Mouse (Mus musculus): ENCODE data around the gene Cfd.

Gene Cfd

GRCm38 (mm10) chr10:79886611-79887010 lies 4.0 kb upstream of the Cfd start:
- no peak for DNase-seq

GRCm38 (mm10) chr10:79889386-79889785 lies 1.3 kb upstream of the Cfd start:
- DNase-seq, result peak; percentile 74

- DNase-seq, result peak; percentile 85
Measured at GRCm38 (mm10) chr10:79892451-79893118, 1.9 kb downstream of the Cfd start.

DNA sequence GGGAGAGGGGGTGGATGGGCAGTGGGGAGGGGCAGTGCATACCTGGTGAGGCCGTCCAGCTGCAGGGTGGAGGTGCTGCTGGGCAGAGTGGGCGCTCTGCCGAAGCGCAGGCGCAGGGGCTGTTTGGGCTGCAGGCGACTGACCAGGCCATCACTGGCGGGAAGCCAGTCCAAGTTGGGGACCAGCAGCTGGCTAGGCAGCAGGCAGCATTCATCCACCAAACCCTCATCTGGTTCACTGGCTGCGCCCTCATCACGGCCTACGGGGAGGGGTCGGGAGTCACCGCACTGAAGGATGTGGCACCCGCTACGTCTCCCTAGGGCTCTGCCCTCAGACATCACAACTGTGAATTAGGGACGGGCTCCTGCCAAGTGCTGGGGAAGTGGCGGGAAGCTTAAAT lies 5.7 kb downstream of the Cfd start:
- no peak for DNase-seq

DNA sequence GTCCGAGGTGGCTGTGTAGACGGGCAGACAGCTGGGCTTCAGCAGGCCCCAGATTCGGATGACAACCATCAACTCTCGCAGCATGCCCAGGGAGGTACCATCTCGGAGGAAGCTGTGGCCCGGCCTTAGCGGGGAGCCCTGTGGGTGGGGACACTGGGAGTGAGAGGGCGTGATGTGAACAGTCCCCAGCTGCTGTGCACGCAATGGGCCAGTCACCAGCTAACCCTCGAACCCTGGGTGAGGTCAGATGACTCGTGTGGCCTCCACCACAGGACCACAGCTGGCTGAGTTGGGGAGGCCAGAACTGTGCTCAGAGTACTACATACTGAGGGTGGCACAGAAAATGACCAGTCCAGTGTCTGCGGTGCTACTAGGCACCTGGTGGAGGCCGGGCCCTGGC lies 6.2 kb downstream of the Cfd start:
- no peak for DNase-seq

DNA sequence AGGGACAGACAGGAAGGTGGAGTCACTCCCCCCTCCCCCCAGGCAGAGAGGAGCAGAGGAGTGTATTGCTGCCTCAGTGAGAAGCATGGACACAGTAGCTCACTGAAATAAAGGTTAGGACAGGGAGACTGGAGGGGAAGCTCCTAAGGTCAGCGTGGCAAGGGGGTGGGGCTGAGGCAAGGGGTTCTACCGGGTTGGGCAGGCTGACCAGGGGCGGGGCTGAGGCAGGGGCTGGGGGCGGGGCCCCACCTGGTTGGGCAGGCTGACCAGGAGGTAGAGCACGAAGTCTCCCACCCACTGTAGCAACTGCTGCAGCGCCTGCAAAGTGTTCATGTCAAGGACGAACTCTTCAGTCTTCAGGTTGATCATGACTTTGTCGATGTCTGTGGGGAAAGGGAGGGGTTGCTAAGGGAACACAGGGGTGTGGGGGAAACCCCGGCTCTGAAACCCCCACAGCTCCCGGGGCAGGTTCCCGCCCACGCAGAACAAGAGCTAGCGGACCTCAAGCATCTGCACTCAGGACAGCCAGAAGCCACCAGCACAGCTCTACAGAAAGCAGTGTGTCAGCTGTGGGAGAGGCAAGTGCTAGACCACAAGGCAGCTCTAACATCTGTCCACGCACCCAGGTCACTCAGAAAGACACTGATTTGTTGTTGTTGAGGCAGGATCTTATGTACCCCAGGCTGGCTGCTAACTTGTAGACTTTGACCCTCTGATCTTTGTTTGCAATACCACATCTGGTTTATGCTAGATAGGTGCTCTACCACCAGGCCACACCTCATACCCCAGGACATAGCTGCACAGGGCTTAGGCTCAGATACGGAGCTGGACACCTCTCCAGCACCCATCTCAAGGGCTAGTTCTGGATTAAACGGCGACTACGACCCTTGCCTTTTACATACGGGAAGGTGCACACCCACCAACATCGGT lies 6.9 kb downstream of the Cfd start:
- DNase-seq, result no peak

GRCm38 (mm10) chr10:79900951-79901410 lies 10.3 kb downstream of the Cfd start:
- DNase-seq, result no peak

DNA sequence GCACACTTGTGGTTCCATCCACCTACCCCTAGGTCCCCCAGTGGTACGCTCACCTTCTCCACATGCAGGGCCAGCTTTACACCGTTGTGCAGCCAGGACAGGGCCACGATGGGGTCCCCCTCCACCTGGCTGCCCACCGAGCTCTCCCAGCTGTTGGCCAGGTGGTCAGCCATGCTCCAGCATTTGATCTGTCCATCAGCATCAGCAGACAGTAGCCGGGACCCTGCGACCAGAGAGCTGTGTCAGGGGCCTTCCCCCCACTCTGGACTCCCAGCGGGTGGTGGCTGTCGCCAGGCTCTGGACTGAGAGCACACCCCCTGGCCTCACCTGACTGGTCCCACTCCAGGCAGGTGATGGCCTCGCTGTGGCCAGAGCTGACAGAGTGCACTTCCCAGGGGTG lies 16.1 kb downstream of the Cfd start:
- DNase-seq, result no peak

- DNase-seq, result no peak
Measured at GRCm38 (mm10) chr10:79907415-79907814, 16.8 kb downstream of the Cfd start.

DNA sequence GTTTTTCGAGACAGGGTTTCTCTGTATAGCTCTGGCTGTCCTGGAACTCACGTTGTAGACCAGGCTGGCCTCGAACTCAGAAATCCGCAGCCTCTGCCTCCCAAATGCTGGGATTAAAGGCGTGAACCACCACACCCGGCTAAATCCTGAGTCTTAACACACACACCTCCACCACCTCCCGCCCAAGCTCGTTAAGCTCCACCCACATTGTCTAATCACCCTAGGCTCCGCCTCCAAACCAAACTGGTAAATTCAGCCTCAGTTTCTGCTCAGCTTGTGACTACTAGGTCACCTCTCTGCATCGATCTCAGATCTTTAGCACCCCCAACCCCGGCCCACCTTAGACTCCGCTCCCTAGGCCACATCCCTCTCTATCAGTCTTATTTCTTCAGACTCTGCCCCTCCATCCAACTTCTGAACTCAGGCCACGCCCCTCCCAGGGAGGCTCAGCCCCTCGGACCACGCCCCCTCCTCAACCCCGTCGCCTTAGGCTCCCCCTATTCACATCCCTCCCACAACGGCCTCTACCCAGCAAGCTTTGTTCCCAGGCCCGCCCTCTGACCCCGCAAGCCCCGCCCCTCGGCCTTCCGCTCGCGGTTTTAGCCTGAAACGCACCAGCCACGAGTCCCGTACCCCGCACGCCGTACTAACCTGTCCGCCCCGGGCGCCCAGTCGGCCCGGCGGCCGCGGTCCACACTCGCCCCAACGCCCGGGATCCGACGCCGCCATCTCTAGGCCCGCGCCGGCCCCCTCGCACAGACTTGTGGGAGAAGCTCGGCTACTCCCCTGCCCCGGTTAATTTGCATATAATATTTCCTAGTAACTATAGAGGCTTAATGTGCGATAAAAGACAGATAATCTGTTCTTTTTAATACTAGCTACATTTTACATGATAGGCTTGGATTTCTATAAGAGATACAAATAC lies 17.8 kb downstream of the Cfd start, which contains the start of gene Med16:
Gene Med16, minus strand, starts transcription at position 757 of the 925 bp plus-strand sequence.
- peak; percentile 98 for DNase-seq

- DNase-seq, result peak; percentile 80
Measured at GRCm38 (mm10) chr10:79909092-79909922, 18.7 kb downstream of the Cfd start.

- DNase-seq, result no peak
Measured at GRCm38 (mm10) chr10:79910556-79910955, 19.9 kb downstream of the Cfd start, which contains the start of gene Gm26602. TSS of gene Gm26602 (plus strand) at chr10:79910856.

GRCm38 (mm10) chr10:79912412-79912811 lies 21.8 kb downstream of the Cfd start:
- no peak for DNase-seq

DNA sequence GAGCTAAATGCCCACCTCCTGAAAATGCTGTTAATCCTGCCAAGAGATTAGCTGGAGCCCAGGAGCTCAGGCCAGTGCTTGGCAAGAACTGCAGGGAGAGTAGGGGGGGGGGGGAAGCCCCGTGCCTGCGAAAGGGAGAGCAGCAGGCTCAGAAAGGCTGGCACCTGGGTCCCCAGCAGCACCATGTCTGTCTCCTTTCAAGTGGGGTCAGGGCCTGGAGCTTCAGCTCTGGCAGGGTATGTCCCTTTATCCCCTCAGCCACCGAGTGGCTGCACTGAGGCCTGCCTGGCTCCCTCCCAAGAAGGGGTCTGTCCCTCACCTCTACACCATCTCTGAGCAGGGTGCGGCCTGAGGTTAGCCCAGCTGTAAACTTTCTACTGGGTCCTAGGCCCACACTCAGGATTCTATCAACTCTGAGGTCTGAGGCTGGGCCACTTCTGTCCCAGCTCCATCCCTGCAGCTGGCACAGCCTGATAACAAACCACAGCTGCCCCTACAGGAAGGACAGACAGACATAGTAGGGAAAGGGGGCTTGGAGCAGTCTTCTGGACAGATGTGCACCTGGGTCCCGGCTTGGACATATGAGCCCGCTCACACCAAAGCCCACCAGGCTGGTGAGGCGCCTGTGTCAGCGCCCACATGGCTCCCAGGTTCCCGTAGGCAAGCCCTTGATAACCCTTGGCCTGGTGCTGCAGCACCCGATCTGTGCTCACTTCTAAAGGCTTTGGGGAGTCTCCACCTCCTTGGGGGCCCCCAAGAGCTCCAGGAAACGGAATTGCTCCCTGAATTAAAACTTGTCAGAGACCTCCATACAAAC lies 23.7 kb downstream of the Cfd start:
- DNase-seq, result no peak

DNA sequence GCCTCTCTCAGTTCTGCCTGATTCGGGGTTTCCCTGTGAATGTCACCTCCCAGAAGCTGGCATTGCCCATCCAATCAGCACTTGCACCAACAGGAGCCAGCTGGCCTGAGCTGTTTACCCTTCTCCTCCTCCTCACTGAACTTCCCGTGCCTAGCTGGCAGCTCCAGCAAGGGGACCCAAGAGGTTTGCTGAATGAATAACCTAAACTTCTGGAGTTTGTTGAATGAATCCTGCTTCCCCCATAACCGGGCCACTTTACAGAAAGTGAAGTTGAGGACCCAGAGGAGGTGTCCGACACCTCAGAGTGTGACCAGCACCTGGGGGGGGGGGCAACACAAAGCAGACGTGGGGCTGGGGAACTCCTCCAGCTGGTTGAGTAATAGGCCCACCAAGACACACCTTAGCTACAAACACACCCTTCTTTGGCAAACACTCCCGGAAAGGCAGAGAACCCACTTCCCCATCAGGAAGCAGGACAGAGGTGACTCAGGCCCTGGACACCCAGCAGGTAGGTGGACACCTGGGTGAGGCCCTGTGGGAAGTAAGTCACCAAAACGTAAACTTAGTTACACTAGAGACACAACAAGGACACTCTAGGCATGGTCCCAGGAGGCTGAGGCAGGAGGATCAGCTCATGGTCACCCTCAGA lies 24.4 kb downstream of the Cfd start:
- no peak for DNase-seq

GRCm38 (mm10) chr10:79916081-79916480 lies 25.4 kb downstream of the Cfd start:
- no peak for DNase-seq

- DNase-seq, result peak; percentile 84
Measured at GRCm38 (mm10) chr10:79916808-79917531, 26.3 kb downstream of the Cfd start, which contains the start of gene Kiss1r. TSS of gene Kiss1r (plus strand) at chr10:79916971.

- no peak for DNase-seq
Measured at GRCm38 (mm10) chr10:79917532-79918100, 27.0 kb downstream of the Cfd start.

All from kidney, adult 9 months (tissue).